Mouse (Mus musculus): Measurements from ENCODE around the gene Tubgcp5.

DNA sequence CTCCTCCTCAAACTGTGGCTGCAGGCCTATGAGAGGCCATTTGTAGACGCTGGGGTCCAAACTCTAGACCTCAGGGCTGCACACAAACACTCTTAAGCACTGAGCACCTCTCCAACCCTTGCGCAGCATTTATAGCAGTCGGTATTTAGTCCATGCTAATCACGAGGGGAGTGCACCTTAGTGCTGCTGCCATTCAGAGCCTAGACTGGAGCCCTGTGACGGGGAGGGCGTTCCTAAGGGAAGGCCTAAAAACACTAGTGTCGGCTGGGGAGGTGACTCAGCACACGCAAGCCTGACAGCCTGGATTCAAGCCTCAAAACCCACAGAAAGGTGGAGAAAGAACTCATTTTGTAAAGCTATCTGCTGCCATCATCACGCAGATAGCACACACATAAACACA is 33.6 kb downstream of the Tubgcp5 start:
- TF ChIP-seq CTCF (IDR thresholded peaks at IDR 0.05; ENCODE audit: borderline replicate concordance, insufficient read depth, low read depth, low read length), result no peak
- no peak for TF ChIP-seq POLR2A (IDR thresholded peaks at IDR 0.05; ENCODE audit: borderline replicate concordance, insufficient read depth, low read length)

Data from cerebellum, adult 2 months (tissue).